Mouse (Mus musculus): ENCODE measurements at regions not wholly inside any gene's neighbourhood (a gene's known extent, or its start where the extent isn't known, plus 50 kb on each side); places are given as distances from the start of the nearest gene placed in this dataset.

GRCm38 (mm10) chr13:10526470-10527207 is 166.0 kb upstream of the Chrm3 start:
- no peak for DNase-seq

GRCm38 (mm10) chr13:10504211-10504610 is 143.6 kb upstream of the Chrm3 start:
- peak; percentile 15 for DNase-seq

- no peak for DNase-seq
These were observed 94.7 kb upstream of the Chrm3 start for GRCm38 (mm10) chr13:10455323-10455722.

GRCm38 (mm10) chr13:10454667-10455066 is 94.0 kb upstream of the Chrm3 start:
- no peak for DNase-seq

- no peak for DNase-seq
These were observed 90.4 kb upstream of the Chrm3 start for GRCm38 (mm10) chr13:10451057-10451456.

- DNase-seq: no peak
These were observed 88.9 kb upstream of the Chrm3 start for GRCm38 (mm10) chr13:10449502-10449901.

GRCm38 (mm10) chr13:10447806-10448205 is 87.2 kb upstream of the Chrm3 start:
- DNase-seq: no peak

GRCm38 (mm10) chr13:10445679-10446078 is 85.0 kb upstream of the Chrm3 start:
- DNase-seq: peak; percentile 45

Measured in retina, postnatal 1 day (tissue).